ENCODE assay signal across 13 mouse cellular contexts in the genomic region with DNA sequence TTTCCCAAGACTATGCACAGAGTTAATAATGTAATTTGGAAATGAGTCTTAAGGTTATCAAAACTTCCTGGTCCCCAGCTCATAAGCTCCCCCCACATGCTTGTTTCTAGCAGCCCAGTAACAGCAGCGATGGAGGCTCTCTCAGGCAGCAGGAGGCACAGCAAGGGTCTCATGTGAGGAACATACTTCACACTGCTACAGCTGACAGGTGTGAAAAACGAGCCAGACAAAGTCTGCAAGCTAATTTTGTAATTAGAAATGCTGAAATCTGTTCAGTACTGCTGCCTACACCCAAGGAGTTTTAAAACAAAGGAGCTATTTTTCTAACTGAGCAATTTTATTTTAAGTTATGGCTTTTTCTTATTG. TPM values are rescaled to one million over a fixed set of nuclear protein-coding genes. Genes with fewer than 3 reads are reported as not detected.
DNase-seq lines count a peak whose midpoint lies in the region; ATAC-seq and TF ChIP-seq lines count a peak whose summit lies in the region.
"Had no signal": no experiment of that assay in that cellular context is flagged by ENCODE, and none has a peak within 500 bp of the region (broad histone marks: within the 10 kb centered on the region; RNA-seq: fewer than 3 reads in every experiment).

No protein-coding gene starts in this region.

- DNase-seq in heart, postnatal 25 days (ENCODE audit: low spot score): no peak
- peak; percentile 34 for DNase-seq in midbrain, postnatal 0 days (ENCODE audit: low spot score)
- peak; percentile 52 for DNase-seq in layer of hippocampus, adult 9-11 months
- DNase-seq in gastrocnemius, postnatal 14 days: no peak
- DNase-seq: cerebellum, postnatal 10 days had no signal

- intact Hi-C loops in heart, postnatal 25 days (cut with DNase I): no loop called here
- intact Hi-C loops in gastrocnemius, postnatal 14 days (cut with DNase I; ENCODE audit: low total_unique reads): no loop called here

- no peak for TF ChIP-seq CTCF in midbrain, postnatal 0 days (IDR thresholded peaks at IDR 0.05)

- peaks cover 22 to 34% of the 10 kb centered on the region in 2 experiments for H3K4me1 ChIP-seq in heart, embryonic 14.5 days (ENCODE audit: control insufficient read depth in 2 of 2, insufficient read depth in 2 of 2, low read length in 2 of 2)
- 0 out of 2 replicates have a peak, but pooled peaks cover 6% of the 10 kb centered on the region for H3K4me1 ChIP-seq in midbrain, postnatal 0 days (ENCODE audit: insufficient read depth, low read length)
- H3K4me1 ChIP-seq in midbrain, embryonic 13.5 days (replicated peaks): peaks cover 20% of the 10 kb centered on the region

- no peak overlapping the region for H3K9ac ChIP-seq in heart, embryonic 14.5 days (ENCODE audit: low read length)
- no peak overlapping the region for H3K9ac ChIP-seq in midbrain, postnatal 0 days (replicated peaks; ENCODE audit: low read length, poor library complexity, severe bottlenecking)
- no peak overlapping the region for H3K9ac ChIP-seq in midbrain, embryonic 13.5 days (replicated peaks)
- H3K9ac ChIP-seq: embryonic facial prominence, embryonic 12.5 days; kidney, embryonic 15.5 days; lung, embryonic 15.5 days; neural tube, embryonic 12.5 days had no signal

- no peaks in the 10 kb centered on the region for H3K36me3 ChIP-seq in heart, embryonic 14.5 days (ENCODE audit: control insufficient read depth, insufficient read depth, low read length)
- no peaks in the 10 kb centered on the region for H3K36me3 ChIP-seq in midbrain, postnatal 0 days (ENCODE audit: insufficient read depth, low read length)
- H3K36me3 ChIP-seq in midbrain, embryonic 13.5 days: no peaks in the 10 kb centered on the region
- H3K36me3 ChIP-seq: embryonic facial prominence, embryonic 12.5 days; hindbrain, embryonic 10.5 days; kidney, embryonic 15.5 days; lung, embryonic 15.5 days; neural tube, embryonic 12.5 days had no signal

- H3K4me2 ChIP-seq in heart, embryonic 14.5 days (ENCODE audit: low read length): no peak overlapping the region
- H3K4me2 ChIP-seq in midbrain, postnatal 0 days (ENCODE audit: low read depth, low read length, poor library complexity, severe bottlenecking): no peak overlapping the region
- no peak overlapping the region for H3K4me2 ChIP-seq in midbrain, embryonic 13.5 days (replicated peaks)
- H3K4me2 ChIP-seq: embryonic facial prominence, embryonic 12.5 days; kidney, embryonic 15.5 days; lung, embryonic 15.5 days; neural tube, embryonic 12.5 days had no signal

- H3K4me3 ChIP-seq in heart, embryonic 14.5 days (ENCODE audit: control insufficient read depth in 1 of 2, insufficient read depth in 1 of 2, low read depth in 1 of 2, low read length in 2 of 2): no peak overlapping the region
- H3K4me3 ChIP-seq in midbrain, postnatal 0 days (ENCODE audit: low read depth, low read length): no peak overlapping the region
- H3K4me3 ChIP-seq in midbrain, embryonic 13.5 days (replicated peaks): no peak overlapping the region
- H3K4me3 ChIP-seq: embryonic facial prominence, embryonic 12.5 days; hindbrain, embryonic 10.5 days; kidney, embryonic 15.5 days; lung, embryonic 15.5 days; neural tube, embryonic 12.5 days had no signal

- peak overlapping the region; percentile 22 to 29; a peak in 1 of 4 replicates for H3K27ac ChIP-seq in heart, embryonic 14.5 days (replicated peaks in 1 of 2; ENCODE audit: control insufficient read depth in 1 of 2, insufficient read depth in 1 of 2, low read depth in 2 of 2, low read length in 2 of 2)
- H3K27ac ChIP-seq in midbrain, postnatal 0 days (ENCODE audit: low read depth, low read length): no peak overlapping the region
- H3K27ac ChIP-seq in midbrain, embryonic 13.5 days: no peak overlapping the region
- H3K27ac ChIP-seq: embryonic facial prominence, embryonic 12.5 days; hindbrain, embryonic 10.5 days; kidney, embryonic 15.5 days; lung, embryonic 15.5 days; neural tube, embryonic 12.5 days had no signal

- H3K27me3 ChIP-seq in heart, embryonic 14.5 days (ENCODE audit: control insufficient read depth, insufficient read depth, low read length): no peaks in the 10 kb centered on the region
- H3K27me3 ChIP-seq in midbrain, postnatal 0 days (ENCODE audit: insufficient read depth, low read length): no peaks in the 10 kb centered on the region
- H3K27me3 ChIP-seq in midbrain, embryonic 13.5 days: 0 out of 2 replicates have a peak, but pooled peaks cover 4% of the 10 kb centered on the region
- H3K27me3 ChIP-seq: embryonic facial prominence, embryonic 12.5 days; kidney, embryonic 15.5 days; lung, embryonic 15.5 days; neural tube, embryonic 12.5 days had no signal

- no peaks in the 10 kb centered on the region for H3K9me3 ChIP-seq in heart, embryonic 14.5 days (ENCODE audit: control insufficient read depth, low read length)
- no peaks in the 10 kb centered on the region for H3K9me3 ChIP-seq in midbrain, postnatal 0 days (ENCODE audit: low read length)
- no peaks in the 10 kb centered on the region for H3K9me3 ChIP-seq in midbrain, embryonic 13.5 days
- H3K9me3 ChIP-seq: embryonic facial prominence, embryonic 12.5 days; hindbrain, embryonic 10.5 days; kidney, embryonic 15.5 days; lung, embryonic 15.5 days; neural tube, embryonic 12.5 days had no signal

- WGBS in heart, embryonic 14.5 days: 24% methylated on average over 2 of the region's 2 CpGs
- WGBS in midbrain, postnatal 0 days: 49% methylated on average over 2 of the region's 2 CpGs
- 53% methylated on average over 2 of the region's 2 CpGs for WGBS in midbrain, embryonic 13.5 days

- ATAC-seq in heart, embryonic 14.5 days (ENCODE audit: insufficient number of reproducible peaks, insufficient read depth, low FRiP score, low read depth): no peak
- ATAC-seq in midbrain, postnatal 0 days (ENCODE audit: low FRiP score): no peak
- ATAC-seq in midbrain, embryonic 13.5 days: no peak
- ATAC-seq in activated CD4-positive, CD25-positive, alpha-beta regulatory T cell, adult 4 months: no peak

RNA-seq across cellular contexts. Expression of a gene that starts 40.3 kb away (rescaled TPM):
- polyA plus RNA-seq in heart, embryonic 14.5 days (2014; fragmentation: Nextera tagmentation; extraction: Ambion mirVana): 8.5 and 10.8 TPM in 2 replicates
- total RNA-seq in heart, postnatal 25 days (2021): 1 to 10 TPM; 6.6 to 6.8 TPM
- total RNA-seq in midbrain, postnatal 0 days (2014; rRNA removed): 12.3 and 14.1 TPM in 2 replicates
- 7.6 TPM in 2 replicates for polyA plus RNA-seq in midbrain, postnatal 0 days (2015; fragmentation: Nextera tagmentation; extraction: Ambion mirVana)
- 8.0 and 9.2 TPM in 2 replicates for polyA plus RNA-seq in midbrain, embryonic 13.5 days (2015; fragmentation: Nextera tagmentation; extraction: Ambion mirVana)
- total RNA-seq in gastrocnemius, postnatal 14 days (2021): 1 to 10 TPM; 5.4 to 7.3 TPM
- polyA plus RNA-seq in activated CD4-positive, CD25-positive, alpha-beta regulatory T cell, adult 4 months (2017; shearing (Covaris generic)): 1 to 10 TPM; 5.9 to 8.5 TPM

Comparison
In these comparisons a context has a peak if more than half of its experiments do, and no peak if none do; other contexts are left out.
1. H3K27ac ChIP-seq: peak in heart, embryonic 14.5 days (2 of 2); none in midbrain, postnatal 0 days (single experiment) and midbrain, embryonic 13.5 days (single experiment).
2. DNase-seq: peak in midbrain, postnatal 0 days (single experiment) and layer of hippocampus, adult 9-11 months (single experiment); none in heart, postnatal 25 days (single experiment) and gastrocnemius, postnatal 14 days (single experiment).